Mouse (Mus musculus): ENCODE measurements around the gene Arhgap15. TPM values are rescaled to one million over a fixed set of nuclear protein-coding genes. Genes with fewer than 3 reads are reported as not detected.

Arhgap15 gene
- 0.06 TPM in 1 of 2 replicates, not detected in the other for polyA plus RNA-seq (2012; rRNA removed; ENCODE audit: low replicate concordance)

DNA sequence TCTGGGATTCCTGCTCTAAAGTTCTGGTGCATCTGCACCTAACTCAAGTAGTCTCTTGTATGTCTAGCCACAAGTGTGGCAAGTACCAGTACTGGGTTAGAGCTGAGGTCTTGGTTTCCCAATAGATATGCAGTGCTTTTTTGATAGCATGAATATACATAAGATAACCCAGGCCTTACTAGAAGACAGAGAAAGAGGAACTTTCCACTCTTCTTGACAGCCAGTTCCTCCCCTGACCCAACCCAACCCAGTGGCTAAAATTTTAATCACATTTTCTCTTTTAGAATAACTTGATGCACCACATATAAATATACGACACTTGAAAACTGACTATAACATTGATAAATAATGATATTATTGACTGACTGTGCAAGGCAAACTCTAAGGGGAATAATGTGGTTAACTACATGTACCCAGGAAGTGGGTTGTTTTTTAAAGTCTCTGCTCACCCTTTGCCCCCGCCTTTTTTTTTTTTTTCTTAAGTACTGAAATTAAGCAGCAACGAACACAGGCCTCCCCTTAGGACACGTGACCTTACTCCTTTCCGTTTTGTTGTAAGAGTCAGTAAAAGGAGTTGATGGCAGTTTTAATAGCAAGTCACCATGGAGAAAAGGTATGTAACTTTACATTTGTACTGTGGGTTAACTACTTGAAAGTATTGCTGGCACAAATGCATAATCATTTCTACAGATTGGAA is at the start of gene Arhgap15:
Arhgap15 (plus strand) TSS at position 538 of the 697 bp plus-strand sequence.

Other genes starting within 250 kb of the Arhgap15 start
- 0.11 and 0.26 TPM in 2 replicates for gene Kynu, start 193.5 kb upstream of the Arhgap15 start, polyA plus RNA-seq (2012; rRNA removed; ENCODE audit: low replicate concordance)

Data from duodenum, adult 2 months (tissue).